Mouse (Mus musculus) hematopoietic stem cell, adult 5-6 weeks (primary cell): ENCODE results near the gene Il2rb. TPM values are rescaled to one million over a fixed set of nuclear protein-coding genes. Genes with fewer than 3 reads are reported as not detected.

ENCODE experiments used
- ATAC-seq, 2 experiments: fragments of 125-278 bp in 1 of 2; replicated peaks in 1 of 2; 2 replicates each; pipeline ENCODE4 v1.8.0; 2016 to 2017; ENCODE audit warnings: inconsistent platforms in 2 of 2, mild to moderate bottlenecking in 2 of 2, moderate number of reproducible peaks in 2 of 2, low read depth in 1 of 2, moderate TSS enrichment in 1 of 2; ENCODE audit not compliant: low FRiP score in 2 of 2, poor library complexity in 2 of 2, severe bottlenecking in 2 of 2, insufficient read depth in 1 of 2, low TSS enrichment in 1 of 2
- total RNA-seq: library from RNA; stranded (forward); fragments of 172-1452, 232-1000 nt; gene quantifications from 2 replicates; pipeline ENCODE4 v1.2.3, GENCODE M21; 2017

The Il2rb gene
- 2.6 and 2.9 TPM in 2 replicates for total RNA-seq

DNA sequence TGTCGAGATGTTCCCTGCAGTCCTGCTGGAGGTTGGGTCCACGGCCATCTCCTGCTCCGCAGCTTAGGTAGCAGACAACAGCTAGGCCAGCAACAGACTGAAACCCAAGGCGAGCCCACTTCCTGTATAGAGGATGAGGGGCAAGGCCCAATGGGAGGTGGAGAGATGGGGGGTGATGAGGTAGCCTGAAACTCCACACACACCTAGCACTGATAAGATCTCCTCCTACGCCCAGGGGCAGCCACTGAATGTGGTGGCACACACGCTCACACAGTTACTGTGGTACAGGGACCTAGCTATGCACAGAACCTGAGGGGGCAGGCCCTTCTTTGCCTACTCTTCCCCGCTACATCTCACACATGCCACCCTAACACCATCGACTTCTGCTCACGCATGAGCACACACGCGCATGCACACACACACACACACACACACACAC lies at the start of gene Il2rb:
Gene Il2rb (minus strand): TSS at position 304 of the 439 bp plus-strand sequence.
- no peak for ATAC-seq

DNA sequence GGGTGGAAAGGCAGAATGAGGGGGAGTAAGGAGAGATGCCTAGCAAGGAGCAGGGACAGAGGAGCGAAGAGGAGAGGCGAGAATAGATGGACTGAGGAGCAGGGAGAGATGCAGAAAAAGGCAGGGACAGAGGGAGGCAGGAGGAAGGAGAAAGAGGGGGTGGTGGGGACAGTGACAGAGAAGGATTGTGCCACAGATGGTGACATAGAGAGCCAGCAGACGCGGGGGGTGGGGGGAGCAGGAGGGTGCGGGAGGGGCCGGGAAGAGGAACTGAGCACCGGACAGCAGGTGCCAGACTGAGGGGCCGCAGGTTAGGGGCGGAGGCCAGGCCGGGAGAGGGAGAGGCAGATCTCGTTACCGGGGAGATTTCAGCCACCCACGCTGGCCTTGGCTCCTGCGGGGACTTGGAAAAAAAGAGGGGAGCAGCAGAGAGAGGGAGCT lies 49.5 kb upstream of the Il2rb start, which contains the start of gene Sstr3:
Gene Sstr3 (minus strand): TSS at position 125 of the 441 bp plus-strand sequence.
- ATAC-seq, result 0 out of 4 replicates have a peak, but pooled peaks of 1 of the 2 experiments have one; percentile 19

DNA sequence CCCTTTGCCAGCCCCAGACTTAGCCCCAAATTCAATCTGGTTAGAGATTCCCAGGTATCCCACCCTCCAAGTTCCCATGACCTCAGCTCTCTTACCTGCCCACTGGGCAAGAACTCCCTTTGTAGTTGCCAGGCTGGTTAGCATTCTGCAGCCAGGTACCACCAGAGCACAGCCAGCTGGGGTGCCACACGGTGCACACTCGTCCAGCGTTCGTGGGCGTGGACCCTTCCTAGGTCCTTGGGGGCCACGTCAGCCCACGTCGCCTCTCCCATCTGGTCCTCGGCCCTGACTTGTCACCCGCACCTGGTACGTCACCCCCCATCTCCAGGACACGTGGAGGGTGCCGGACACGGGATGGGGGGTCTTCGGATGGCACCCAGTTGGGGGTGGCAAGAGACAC lies 49.0 kb upstream of the Il2rb start:
- no peak for ATAC-seq

DNA sequence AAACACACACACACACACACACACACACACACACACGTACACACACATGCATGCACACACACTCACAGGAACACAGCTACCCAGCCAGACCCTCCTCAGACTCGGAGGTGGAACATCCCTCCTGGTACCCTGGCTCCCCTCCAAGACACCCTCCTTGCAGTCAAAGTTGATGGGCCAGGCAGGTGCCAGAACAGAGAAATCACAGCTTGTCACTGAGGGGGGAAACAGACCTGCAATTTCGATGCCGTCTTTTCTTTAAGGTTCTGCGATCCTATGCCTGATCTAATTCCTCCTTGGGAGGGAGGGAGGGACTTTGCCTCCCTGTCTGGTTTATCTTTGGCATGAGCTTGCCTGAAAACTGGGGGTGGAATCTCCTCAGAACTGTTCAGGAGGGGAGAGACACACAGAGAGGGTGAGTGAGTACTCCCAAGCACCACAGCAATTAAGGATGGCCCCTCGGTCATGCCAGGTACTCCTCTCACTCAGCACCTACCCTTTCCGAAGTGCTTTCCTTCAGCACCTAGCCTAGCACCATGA lies 47.8 kb upstream of the Il2rb start:
- ATAC-seq, result no peak

DNA sequence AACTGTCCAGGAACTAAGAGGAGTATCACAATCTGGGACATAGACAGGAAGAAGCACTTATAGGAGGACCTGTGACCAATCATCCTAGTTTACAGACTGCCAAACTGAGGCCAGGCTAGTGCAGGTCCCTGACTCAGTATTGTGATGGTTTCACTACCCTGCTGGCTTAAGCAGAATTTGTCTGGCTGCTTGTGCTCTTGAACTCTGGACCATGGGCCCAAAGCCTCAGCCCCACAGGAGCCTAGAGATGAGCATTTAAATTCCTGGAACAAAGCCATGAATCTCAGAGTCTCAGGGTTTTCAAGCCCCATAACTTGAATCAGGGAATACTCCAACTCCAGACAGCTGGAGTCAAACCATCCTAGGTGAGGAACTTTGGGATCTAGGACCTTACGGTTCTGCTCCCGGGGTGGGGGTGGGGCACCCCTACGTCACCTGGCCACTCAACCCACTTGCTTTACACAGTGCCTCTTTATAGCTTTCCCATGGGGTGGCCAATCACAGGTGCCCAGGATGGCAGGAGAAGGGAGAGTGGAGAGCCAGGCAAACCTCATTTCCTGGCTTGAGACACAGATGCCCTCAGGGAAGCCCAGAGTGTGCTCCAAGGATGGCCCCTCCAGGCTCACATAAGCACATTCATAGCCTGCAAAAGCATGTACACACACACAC lies 47.2 kb upstream of the Il2rb start:
- ATAC-seq, result no peak

DNA sequence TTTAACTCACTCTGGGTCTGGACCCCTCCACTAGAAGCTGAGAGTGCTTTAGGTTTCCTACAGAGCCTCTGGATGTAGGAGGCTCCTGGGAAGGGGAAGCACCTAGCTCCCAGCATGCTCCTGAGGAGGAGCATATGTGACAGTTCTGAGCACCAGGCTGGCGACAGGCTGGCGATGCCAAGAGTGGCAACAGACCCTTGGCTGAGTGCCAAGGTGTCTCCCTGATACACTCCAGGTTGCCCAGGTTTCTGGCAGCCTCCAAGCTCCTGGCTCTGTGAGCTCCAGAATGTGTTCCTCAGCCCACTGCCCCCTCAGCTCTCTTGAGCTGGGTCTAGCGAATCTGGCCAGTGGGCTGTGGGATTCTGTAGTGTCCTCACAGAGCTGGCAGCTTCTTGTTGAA lies 46.5 kb upstream of the Il2rb start:
- ATAC-seq, result no peak

DNA sequence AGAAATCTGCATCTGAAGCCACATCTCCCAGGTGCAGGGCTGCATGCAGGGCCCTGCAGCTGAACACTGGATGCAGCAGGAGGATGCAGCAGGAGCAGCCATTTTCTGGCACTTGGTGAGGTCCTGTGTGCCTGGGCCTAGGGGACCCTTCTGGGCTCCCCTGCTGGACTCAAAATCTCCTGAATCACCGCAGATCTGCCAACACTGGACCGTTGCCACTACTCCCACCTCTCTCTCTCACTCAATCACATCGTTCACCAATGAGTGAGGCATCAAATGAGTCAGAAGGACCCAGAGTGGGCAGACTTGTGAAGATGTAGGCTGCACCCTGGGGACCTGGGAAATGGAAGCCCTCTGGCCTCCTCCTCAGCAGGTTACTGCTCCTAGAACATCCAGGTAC lies 46.0 kb upstream of the Il2rb start:
- no peak for ATAC-seq

DNA sequence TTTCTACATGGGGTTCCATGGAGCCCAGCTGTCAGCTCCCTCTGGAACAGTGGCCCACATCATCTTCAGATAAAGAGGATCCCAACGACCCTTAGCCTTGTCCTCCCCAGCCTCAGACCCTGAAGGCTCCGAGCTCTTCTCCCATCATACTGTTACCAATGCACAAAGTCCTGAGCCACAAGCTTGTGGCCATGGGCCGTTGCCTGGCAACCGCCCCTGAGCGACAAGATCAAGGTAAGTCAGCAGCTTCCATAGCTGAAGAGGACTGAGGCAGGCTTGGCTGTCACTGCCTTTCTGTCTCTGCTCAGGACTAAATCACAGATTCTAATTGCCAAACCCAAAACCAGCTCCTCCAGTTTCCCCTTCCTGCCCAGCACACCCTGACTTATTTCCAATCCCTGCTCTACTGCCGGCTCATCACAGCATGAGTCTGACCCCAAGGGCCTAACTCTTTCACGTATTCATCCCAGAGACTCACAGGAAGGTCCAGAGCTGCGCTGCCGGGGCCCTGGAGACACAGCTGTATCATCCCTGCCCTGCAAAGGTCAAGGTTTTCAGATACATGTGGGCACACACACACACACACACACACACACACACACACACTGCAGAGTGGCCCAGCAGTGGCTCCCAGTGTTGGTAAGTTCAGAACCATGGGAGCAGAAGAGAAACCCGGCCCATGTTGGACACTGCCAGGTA lies 40.8 kb upstream of the Il2rb start:
- no peak for ATAC-seq

DNA sequence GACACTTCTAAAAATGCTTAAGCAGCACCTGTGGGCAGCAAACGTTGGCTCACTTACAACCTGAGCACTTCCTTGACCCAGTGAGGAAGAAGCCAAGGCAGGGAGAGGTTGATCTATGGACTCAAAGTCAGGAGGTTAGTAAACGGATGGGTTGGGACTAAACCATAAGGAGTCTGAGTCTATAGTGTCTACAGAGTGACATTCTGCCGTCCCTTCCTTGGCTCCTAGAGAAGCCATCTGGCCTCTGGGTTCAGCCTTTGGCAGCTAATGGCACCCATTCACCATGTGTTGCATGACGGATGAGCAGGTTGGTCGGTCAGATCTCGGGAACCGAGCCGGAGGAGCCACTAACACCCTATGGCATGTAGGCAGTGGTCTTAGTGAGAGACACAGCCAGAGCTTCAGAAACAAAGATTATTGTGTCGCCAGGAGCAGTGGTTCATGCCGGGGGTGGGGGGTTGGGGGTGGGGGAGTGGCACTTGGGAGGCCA lies 38.3 kb upstream of the Il2rb start:
- ATAC-seq, result no peak

DNA sequence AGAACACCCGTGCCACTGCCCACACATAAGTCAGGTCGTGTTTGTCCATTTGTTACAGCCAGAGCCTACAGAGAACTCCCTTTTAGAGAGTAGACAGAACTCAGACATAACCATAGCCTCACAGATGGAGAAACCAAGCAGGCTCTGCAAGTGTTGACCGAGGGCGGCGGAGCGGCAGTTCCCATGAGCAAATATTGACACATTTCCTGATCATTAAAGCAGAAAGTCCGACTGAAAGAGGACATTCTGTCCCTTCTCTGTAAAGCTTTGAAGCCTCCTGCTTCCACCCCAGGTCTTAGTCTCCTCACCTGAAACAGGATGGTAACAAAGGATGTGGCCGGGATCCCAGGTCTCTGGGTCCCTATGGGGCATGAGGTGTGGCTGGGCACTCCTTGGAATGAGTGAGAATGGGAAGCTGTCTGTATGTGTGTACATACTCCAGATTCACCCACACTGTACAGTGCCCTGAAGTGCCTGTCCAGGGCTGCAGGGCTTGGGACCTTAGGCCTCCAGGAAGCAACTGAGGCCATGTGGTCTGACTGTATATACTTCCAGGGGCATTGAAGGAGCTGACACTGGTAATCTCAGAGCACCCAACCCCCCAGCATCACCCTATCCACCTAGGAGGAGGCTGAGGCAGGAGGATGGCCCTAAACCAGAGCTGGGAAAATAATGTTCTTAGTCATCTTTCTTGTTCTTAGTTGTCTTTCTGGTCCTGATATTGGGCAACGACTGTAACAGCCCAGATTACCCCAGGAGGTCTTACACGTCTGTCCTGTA lies 37.7 kb upstream of the Il2rb start:
- ATAC-seq, result no peak

DNA sequence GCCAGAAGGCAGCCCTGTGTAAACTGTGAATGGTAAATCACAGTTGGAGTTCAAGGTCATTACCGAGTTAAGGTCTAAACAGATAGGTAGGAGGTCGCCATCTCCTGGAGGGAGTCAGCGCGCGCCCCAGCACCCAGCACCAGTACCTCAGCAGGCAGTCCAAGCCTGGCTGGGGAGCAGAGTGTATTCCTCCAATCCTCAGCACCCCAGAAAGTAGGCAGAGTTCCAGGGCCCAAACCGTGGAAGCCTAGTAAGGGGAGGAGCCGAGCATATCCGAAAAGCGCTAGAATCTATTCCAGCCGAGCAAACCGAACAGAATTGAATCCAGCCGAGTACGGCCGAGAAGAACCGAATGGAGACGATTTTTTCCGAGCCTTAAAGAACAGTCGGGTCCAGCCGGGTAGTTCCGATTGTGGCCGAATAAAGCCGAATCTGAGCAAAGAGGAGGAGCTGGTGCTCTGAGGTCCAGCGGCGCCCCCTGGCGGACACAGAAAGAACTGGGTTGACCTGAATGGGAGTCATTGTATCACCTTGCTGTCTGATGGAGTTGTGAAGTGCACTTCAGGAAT lies 36.9 kb upstream of the Il2rb start:
- peak; percentile 83 to 84 for ATAC-seq

DNA sequence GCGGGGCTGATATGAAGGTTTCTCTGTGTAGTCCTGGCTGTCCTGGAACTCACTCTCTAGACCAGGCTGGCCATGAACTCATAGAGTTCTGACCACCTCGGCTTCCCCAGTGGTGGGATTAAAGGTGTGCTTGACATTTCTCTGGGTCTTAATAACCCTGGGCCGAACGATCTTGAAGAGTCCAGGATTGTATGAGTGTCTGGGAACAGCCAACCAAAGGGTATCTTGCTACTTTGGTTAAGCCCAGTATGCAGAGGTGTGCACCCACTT lies 36.3 kb upstream of the Il2rb start:
- no peak for ATAC-seq

DNA sequence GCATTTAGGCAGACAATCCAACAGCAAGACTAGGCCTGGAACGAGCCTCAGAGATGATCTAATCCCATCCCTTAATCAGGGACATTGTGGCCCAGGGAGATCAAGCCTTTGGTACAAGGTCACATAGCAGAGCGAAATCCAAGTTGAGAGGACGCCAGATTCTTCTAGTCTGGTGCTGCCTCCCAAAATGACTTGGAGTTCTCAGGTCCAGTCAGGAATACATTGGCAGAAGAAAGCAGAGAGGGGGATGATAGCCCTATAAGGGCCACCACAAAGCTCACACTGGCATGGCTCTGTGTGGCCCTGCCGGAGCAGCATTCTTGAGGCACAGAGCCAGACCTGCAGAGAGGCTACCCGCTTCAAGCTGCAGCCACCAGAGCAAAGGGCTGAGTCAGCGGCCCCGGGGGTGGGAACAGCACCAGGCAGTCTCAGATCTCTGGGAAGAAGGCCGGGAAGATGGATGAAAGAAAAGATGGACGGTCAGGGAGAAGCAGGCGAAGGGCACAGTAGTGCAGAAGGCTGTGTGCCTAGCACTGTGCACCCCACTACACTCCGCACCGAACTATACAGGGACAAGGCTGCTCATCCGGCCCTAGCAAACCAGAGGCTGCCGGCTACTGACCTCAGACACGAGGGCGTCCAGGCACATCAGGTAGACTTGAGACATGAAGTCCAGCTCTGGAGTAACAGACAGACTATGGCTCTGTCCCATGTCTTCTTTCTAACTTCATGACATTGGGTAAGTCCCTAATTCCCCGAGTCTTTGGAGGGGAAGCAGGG lies 35.8 kb upstream of the Il2rb start, which contains the start of gene C1qtnf6:
Gene C1qtnf6 (minus strand): TSS at position 746 of the 780 bp plus-strand sequence.
- ATAC-seq, result no peak

DNA sequence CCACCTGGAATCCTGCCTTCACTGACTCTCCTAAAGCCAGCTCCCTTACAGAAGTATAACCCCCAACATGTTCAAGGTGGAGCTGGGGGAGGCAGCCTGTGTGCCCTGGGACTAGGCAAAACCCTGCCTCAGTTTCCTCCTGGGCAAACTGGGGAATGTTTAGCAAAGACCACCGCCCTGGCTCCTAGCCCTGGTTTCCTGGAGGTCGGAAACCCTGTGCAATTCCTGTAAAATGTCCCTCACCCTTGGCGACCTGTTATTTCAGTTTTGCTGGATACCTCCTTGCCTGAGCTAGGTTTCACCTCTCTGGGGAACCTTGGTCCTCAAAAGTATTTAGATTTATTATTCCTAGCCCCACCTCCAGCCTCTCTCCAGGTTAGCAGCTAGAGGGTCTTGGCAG lies 35.1 kb upstream of the Il2rb start:
- ATAC-seq, result no peak

DNA sequence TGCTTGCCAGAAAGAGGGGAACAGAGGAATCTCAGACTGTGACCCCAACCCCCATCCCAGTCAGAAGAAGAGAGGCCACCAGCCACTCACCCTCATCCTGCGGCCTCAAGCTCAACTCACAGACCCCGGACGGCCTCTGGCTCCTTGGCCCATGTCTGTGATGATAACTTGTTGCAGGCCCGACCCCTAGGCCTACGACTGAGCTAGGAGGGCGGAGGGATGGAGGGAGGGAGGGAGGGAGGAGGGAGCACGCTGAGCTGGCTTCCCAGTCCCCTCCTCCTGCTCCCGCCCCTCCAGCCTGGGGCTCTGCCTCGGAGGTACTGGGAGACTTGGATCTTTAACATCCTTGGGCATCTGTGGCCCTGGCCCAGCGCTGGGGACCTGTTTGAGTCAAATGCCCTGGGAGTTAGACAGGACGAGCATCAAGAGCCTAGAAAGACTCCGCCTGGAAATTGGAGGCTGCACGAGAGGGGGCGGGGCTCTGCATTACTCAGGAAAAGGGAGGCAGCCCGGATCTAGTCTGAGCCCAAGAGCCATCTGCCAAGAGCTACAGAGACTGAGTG lies 34.4 kb upstream of the Il2rb start:
- no peak for ATAC-seq

DNA sequence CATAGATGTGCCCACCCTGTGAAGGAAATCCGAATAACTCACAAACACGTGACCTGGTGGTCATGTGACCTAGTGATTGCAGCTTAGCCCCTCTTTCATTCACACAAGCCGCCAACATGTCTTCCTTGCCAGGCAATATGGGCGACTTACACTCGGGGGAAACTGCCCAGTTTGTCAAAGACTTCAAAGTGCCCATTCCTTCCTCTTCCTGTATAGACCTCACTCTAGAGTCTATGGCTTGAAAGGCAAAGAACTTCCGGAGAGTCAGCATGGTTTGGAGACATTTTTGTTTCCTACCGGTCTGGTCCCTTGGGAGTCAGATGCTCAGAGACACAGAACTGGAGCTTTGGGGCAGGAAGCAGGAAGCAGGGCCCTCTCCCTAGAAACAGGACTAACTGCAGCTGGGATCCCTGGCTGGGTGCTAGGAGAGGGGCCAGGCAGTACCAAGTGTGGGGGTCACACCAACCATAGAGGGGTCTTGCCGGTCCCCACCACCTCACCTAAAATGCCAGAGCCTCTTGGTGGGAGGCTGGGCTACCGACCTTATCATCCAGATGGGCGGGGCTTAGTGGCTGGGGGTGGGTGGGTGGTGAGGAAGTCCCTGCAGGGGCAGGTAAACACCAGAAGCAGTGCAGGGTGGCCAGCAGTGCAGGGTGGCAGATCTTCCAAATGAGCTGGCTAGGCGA lies 33.8 kb upstream of the Il2rb start:
- ATAC-seq, result no peak
